Mouse (Mus musculus) ovary, adult 2 months (tissue): Measurements from ENCODE around the gene Synm. TPM values are rescaled to one million over a fixed set of nuclear protein-coding genes. Genes with fewer than 3 reads are reported as not detected.

Experiments
- polyA plus RNA-seq: library from polyadenylated mRNA; depleted of rRNA; stranded (reverse); fragments of >200 nt; gene quantifications from 2 replicates; pipeline ENCODE4 v1.2.3, GENCODE M21; 2012; rRNA removed

Synm gene
- polyA plus RNA-seq = 15.0 and 23.2 TPM in 2 replicates

DNA sequence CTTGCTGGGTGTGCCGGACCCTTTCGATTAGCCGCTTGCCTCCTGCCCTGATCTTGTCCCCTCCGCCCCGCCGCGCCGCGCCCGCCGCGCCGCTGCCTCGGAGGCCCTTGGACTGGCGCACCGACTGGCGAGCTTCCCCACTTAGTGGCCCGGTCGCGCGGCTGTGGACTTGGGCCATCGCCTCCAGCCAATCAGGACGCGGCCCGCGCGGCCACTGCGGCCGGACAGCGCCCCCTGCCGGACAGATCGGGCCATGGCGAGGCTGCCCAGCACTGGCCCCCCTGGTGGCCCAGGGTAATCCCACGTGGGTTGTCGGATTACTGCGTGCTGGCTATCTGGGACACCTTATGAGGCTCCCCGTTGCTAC, at the start of gene Synm:
TSS of gene Synm (minus strand) at position 114 of the 367 bp plus-strand sequence.

Other genes with a start within 250 kb of the Synm start
- 26.7 and 36.0 TPM in 2 replicates for gene Lrrc28, start 114.5 kb downstream of the Synm start, polyA plus RNA-seq
- gene Ttc23, start 112.3 kb downstream of the Synm start, polyA plus RNA-seq = 12.3 and 13.6 TPM in 2 replicates
- 20.0 and 24.6 TPM in 2 replicates for gene Igf1r, start 193.1 kb upstream of the Synm start, polyA plus RNA-seq